In genomic region chr6:97150156-97150555, GRCm38 (mm10) we compare ENCODE assay signal across 1 mouse cellular context.
TF ChIP-seq lines count a peak whose summit lies in the region.

No protein-coding gene starts in this region.

TF ChIP-seq in CH12.LX, 34 proteins besides CTCF, POLR2A, EP300 and RAD21 (continued from another document):
- TF ChIP-seq KAT2A (IDR thresholded peaks at IDR 0.05; ENCODE audit: insufficient replicate concordance, low read length) (no peak), ZMIZ1 (IDR thresholded peaks at IDR 0.05; ENCODE audit: low read depth, low read length) (no peak), IRF4 (IDR thresholded peaks at IDR 0.05; ENCODE audit: low read depth, low read length) (no peak), NRF1 (IDR thresholded peaks at IDR 0.05; ENCODE audit: low read depth, low read length) (no peak), CHD1 (IDR thresholded peaks at IDR 0.05; ENCODE audit: low read depth, low read length) (no peak), ZKSCAN1 (IDR thresholded peaks at IDR 0.05; ENCODE audit: borderline replicate concordance, low read depth, low read length) (no peak), PAX5 (IDR thresholded peaks at IDR 0.05; ENCODE audit: low read length) (no peak), SMC3 (IDR thresholded peaks at IDR 0.05; ENCODE audit: low read depth, low read length) (no peak)
